Mouse (Mus musculus) erythroblast, adult 5-6 weeks (primary cell): ENCODE measurements around the gene Polr1c. TPM values are rescaled to one million over a fixed set of nuclear protein-coding genes. Genes with fewer than 3 reads are reported as not detected.

ENCODE experiments used
- ATAC-seq: replicated peaks from 2 replicates; pipeline ENCODE4 v1.8.0; 2016; ENCODE audit warnings: moderate number of reproducible peaks, mild to moderate bottlenecking, moderate TSS enrichment, inconsistent platforms; ENCODE audit not compliant: poor library complexity, low FRiP score, severe bottlenecking
- total RNA-seq, 2 experiments: library from RNA; stranded (forward) in 1 of 2; stranded (reverse) in 1 of 2; fragments of 150-400 nt in 1 of 2; fragments of 200-764, 138-1000 nt in 1 of 2; gene quantifications; 2 replicates each; pipeline versions ENCODE4 v1.2.3 to v1.2.4; 2015 to 2017; ENCODE audit warnings: low replicate concordance in 2 of 2

The Polr1c gene
- total RNA-seq, 2 experiments from 2014 or later, result 9.6 to 18.8 TPM

DNA sequence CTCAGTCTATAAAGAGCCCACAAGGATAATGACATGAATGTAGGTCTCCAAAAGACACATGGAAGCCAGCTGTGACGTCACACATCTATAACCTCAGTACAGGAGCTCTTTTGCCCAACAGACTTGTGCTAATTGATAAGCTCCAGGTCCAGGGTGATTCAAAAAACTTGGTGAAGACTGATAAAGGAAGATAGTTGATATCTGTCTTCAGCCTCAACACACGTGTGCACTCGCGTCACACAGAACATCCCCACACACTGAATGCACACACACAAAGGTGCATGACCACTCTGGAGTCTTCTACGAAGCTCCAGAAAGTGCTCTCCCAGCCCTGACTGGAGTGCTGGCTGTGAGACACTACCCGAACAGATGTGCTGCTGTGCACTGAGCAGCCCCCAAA lies 10.8 kb downstream of the Polr1c start:
- peak; percentile 21 for ATAC-seq

GRCm38 (mm10) chr17:46236067-46236466 lies 11.8 kb downstream of the Polr1c start:
- ATAC-seq, result no peak

- ATAC-seq, result no peak
These were observed 20.3 kb downstream of the Polr1c start for GRCm38 (mm10) chr17:46227576-46227975.

- ATAC-seq, result no peak
These were observed 26.3 kb downstream of the Polr1c start for GRCm38 (mm10) chr17:46221601-46222000.

- ATAC-seq, result no peak
These were observed 37.3 kb downstream of the Polr1c start for GRCm38 (mm10) chr17:46210550-46210949.

- no peak for ATAC-seq
These were observed 41.2 kb downstream of the Polr1c start for GRCm38 (mm10) chr17:46206676-46207075.

DNA sequence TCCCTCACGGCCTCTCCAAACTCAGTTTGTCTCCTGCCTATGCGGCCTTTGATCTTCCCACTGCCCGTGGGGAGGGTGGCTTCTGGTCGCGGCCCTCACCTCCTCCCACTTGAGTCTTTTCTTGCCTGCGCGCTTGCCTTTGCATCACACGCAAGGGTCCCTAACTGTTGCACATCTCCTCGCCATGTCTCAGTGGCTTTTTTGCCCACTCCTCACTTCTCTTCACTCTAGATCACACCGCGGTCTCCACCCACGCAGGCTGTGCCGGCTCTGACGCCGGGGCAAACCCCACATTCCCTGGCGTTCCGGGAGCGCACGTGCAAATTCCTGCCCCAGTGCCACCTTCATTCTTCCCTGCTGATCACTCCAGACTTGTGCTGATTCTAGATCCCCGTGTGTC lies 44.8 kb downstream of the Polr1c start:
- ATAC-seq, result peak; percentile 39

DNA sequence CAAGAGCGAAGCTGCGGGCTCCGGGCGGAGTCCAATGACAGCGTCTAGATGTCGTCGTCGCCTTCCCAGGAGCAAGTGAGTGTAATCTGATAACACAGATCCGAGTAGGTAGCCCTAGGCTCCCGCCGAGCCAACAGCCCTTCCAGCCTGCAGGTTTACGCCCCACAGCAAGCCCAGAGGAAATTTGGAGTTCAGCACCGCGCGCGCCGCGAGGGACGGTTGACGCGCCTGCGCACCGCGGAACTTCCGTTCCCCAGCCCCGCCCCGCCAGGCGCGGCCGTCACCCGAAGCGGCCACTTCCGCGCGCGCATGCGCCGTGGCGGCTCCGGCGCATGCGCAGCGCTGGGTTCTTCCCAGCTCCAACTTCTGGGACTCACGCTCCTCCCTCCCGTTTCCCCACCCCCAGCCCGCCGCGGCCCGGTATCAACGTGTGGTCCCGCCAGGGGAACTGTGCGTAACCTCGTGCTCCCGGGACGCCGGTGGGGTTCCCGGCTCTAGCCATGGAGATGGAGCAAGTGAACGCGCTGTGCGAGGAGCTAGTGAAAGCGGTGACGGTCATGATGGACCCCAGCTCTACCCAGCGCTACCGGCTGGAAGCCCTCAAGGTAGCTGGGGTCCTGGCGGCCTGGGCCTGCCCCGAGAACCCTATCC lies 45.3 kb downstream of the Polr1c start, which contains the start of the genes Polh and Xpo5:
Gene Polh (minus strand): TSS at position 225 of the 651 bp plus-strand sequence.
Gene Xpo5 (plus strand): TSS at position 362 of the 651 bp plus-strand sequence.
- peak; percentile 89 for ATAC-seq

GRCm38 (mm10) chr17:46201151-46201550 lies 46.7 kb downstream of the Polr1c start:
- ATAC-seq, result peak; percentile 54; the same call in 1 of the 2 replicates

Other genes starting within 250 kb of the Polr1c start
- gene Vegfa, start 215.7 kb downstream of the Polr1c start, total RNA-seq (2015; ENCODE audit: low replicate concordance), result 8.8 and 14.8 TPM in 2 replicates
- gene Vegfa, start 215.7 kb downstream of the Polr1c start, total RNA-seq (2017; ENCODE audit: low replicate concordance), result 5.7 and 11.3 TPM in 2 replicates
- 8.6 and 20.9 TPM in 2 replicates for gene Mrps18a, start 137.1 kb downstream of the Polr1c start, total RNA-seq (2015; ENCODE audit: low replicate concordance)
- 3.6 and 21.0 TPM in 2 replicates for gene Mrps18a, start 137.1 kb downstream of the Polr1c start, total RNA-seq (2017; ENCODE audit: low replicate concordance)
- gene Rsph9, start 103.8 kb downstream of the Polr1c start, total RNA-seq (2015; ENCODE audit: low replicate concordance), result 2.1 TPM in 1 of 2 replicates, not detected in the other
- gene Rsph9, start 103.8 kb downstream of the Polr1c start, total RNA-seq (2017; ENCODE audit: low replicate concordance), result 0.42 and 7.3 TPM in 2 replicates
- 33.0 and 66.5 TPM in 2 replicates for gene Mad2l1bp, start 94.5 kb downstream of the Polr1c start, total RNA-seq (2015; ENCODE audit: low replicate concordance)
- gene Mad2l1bp, start 94.5 kb downstream of the Polr1c start, total RNA-seq (2017; ENCODE audit: low replicate concordance), result 30.2 and 33.7 TPM in 2 replicates
- gene Gtpbp2, start 87.0 kb downstream of the Polr1c start, total RNA-seq (2015; ENCODE audit: low replicate concordance), result 296 and 371 TPM in 2 replicates
- 714 and 945 TPM in 2 replicates for gene Gtpbp2, start 87.0 kb downstream of the Polr1c start, total RNA-seq (2017; ENCODE audit: low replicate concordance)
- gene Polh, start 45.4 kb downstream of the Polr1c start, total RNA-seq (2015; ENCODE audit: low replicate concordance), result 4.6 and 4.8 TPM in 2 replicates
- gene Polh, start 45.4 kb downstream of the Polr1c start, total RNA-seq (2017; ENCODE audit: low replicate concordance), result 14.9 and 17.8 TPM in 2 replicates
- 9.0 and 15.3 TPM in 2 replicates for gene Xpo5, start 45.3 kb downstream of the Polr1c start, total RNA-seq (2015; ENCODE audit: low replicate concordance)
- gene Xpo5, start 45.3 kb downstream of the Polr1c start, total RNA-seq (2017; ENCODE audit: low replicate concordance), result 11.7 and 14.9 TPM in 2 replicates
- gene Yipf3, start within 50 bp of the Polr1c start, total RNA-seq (2015; ENCODE audit: low replicate concordance), result 15.4 and 42.8 TPM in 2 replicates
- gene Yipf3, start within 50 bp of the Polr1c start, total RNA-seq (2017; ENCODE audit: low replicate concordance), result 22.7 and 29.7 TPM in 2 replicates
- 0.42 TPM in 1 of 2 replicates, not detected in the other for gene Lrrc73, start 5.5 kb upstream of the Polr1c start, total RNA-seq (2015; ENCODE audit: low replicate concordance)
- 0.42 and 1.4 TPM in 2 replicates for gene Lrrc73, start 5.5 kb upstream of the Polr1c start, total RNA-seq (2017; ENCODE audit: low replicate concordance)
- 4.0 and 23.1 TPM in 2 replicates for gene Tjap1, start 35.0 kb upstream of the Polr1c start, total RNA-seq (2015; ENCODE audit: low replicate concordance)
- 12.3 and 28.2 TPM in 2 replicates for gene Tjap1, start 35.0 kb upstream of the Polr1c start, total RNA-seq (2017; ENCODE audit: low replicate concordance)
- not detected in 2 replicates for gene Dlk2, start 49.4 kb upstream of the Polr1c start, total RNA-seq (2015; ENCODE audit: low replicate concordance)
- gene Dlk2, start 49.4 kb upstream of the Polr1c start, total RNA-seq (2017; ENCODE audit: low replicate concordance), result not detected in 2 replicates
- 0.84 and 2.5 TPM in 2 replicates for gene Abcc10, start 80.3 kb upstream of the Polr1c start, total RNA-seq (2015; ENCODE audit: low replicate concordance)
- 0.51 and 1.1 TPM in 2 replicates for gene Abcc10, start 80.3 kb upstream of the Polr1c start, total RNA-seq (2017; ENCODE audit: low replicate concordance)
- 3.6 and 5.6 TPM in 2 replicates for gene Zfp318, start 135.7 kb upstream of the Polr1c start, total RNA-seq (2015; ENCODE audit: low replicate concordance)
- 3.9 and 4.7 TPM in 2 replicates for gene Zfp318, start 135.7 kb upstream of the Polr1c start, total RNA-seq (2017; ENCODE audit: low replicate concordance)
- not detected in 2 replicates for gene Crip3, start 180.9 kb upstream of the Polr1c start, total RNA-seq (2015; ENCODE audit: low replicate concordance)
- not detected in 2 replicates for gene Crip3, start 180.9 kb upstream of the Polr1c start, total RNA-seq (2017; ENCODE audit: low replicate concordance)
- not detected in 2 replicates for gene Slc22a7, start 190.4 kb upstream of the Polr1c start, total RNA-seq (2015; ENCODE audit: low replicate concordance)
- gene Slc22a7, start 190.4 kb upstream of the Polr1c start, total RNA-seq (2017; ENCODE audit: low replicate concordance), result not detected in 2 replicates
- not detected in 2 replicates for gene Ttbk1, start 239.6 kb upstream of the Polr1c start, total RNA-seq (2015; ENCODE audit: low replicate concordance)
- not detected in 2 replicates for gene Ttbk1, start 239.6 kb upstream of the Polr1c start, total RNA-seq (2017; ENCODE audit: low replicate concordance)
- gene Dnph1, start 248.7 kb upstream of the Polr1c start, total RNA-seq (2015; ENCODE audit: low replicate concordance), result 2.7 and 3.3 TPM in 2 replicates
- gene Dnph1, start 248.7 kb upstream of the Polr1c start, total RNA-seq (2017; ENCODE audit: low replicate concordance), result 1.5 and 4.0 TPM in 2 replicates